Mouse (Mus musculus) lung, embryonic 14.5 days (tissue): ENCODE measurements around the gene Mrpl44. TPM values are rescaled to one million over a fixed set of nuclear protein-coding genes. Genes with fewer than 3 reads are reported as not detected.

ENCODE experiments used
- ATAC-seq: fragments of 200-750 bp; cut with Nextera tagmentation; 2 replicates; pipeline ENCODE4 v1.8.0; 2017; ENCODE audit warnings: mild to moderate bottlenecking, moderate TSS enrichment, moderate library complexity; ENCODE audit not compliant: insufficient read depth
- DNase-seq: peaks from one replicate; pipeline ENCODE4 v3.0.0-alpha.2; 2015
- H3K27ac ChIP-seq: fragments of 300-500 bp; sonication (generic); 2 replicates; pipeline ENCODE4 v1.5.1; 2014; ENCODE audit warnings: low read depth, mild to moderate bottlenecking, moderate library complexity
- H3K27me3 ChIP-seq: fragments of 300-500 bp; sonication (generic); 2 replicates; pipeline ENCODE4 v1.6.1; 2014; ENCODE audit warnings: low read length, control low read depth; ENCODE audit not compliant: insufficient read depth
- H3K36me3 ChIP-seq: fragments of 300-500 bp; sonication (generic); 2 replicates; pipeline ENCODE4 v1.6.1; 2014; ENCODE audit warnings: control low read depth; ENCODE audit not compliant: insufficient read depth
- H3K4me1 ChIP-seq: fragments of 300-500 bp; sonication (generic); 2 replicates; pipeline ENCODE4 v1.6.1; 2014; ENCODE audit warnings: antibody characterized with exemption, control low read depth; ENCODE audit not compliant: insufficient read depth
- H3K4me2 ChIP-seq: fragments of 300-500 bp; sonication (generic); 2 replicates; pipeline ENCODE4 v1.6.1; 2014; ENCODE audit warnings: mild to moderate bottlenecking
- H3K4me3 ChIP-seq: fragments of 300-500 bp; sonication (generic); 2 replicates; pipeline ENCODE4 v1.5.1; 2014; ENCODE audit warnings: low read depth, low read length
- H3K9ac ChIP-seq: fragments of 300-500 bp; sonication (generic); 2 replicates; pipeline ENCODE4 v1.6.1; 2014
- H3K9me3 ChIP-seq: fragments of 300-500 bp; sonication (generic); 2 replicates; pipeline ENCODE4 v1.6.1; 2016; ENCODE audit warnings: low read depth, low read length, control low read depth
- CTCF ChIP-seq: IDR thresholded peaks from 2 replicates; pipeline ENCODE4 v1.5.1; 2016; ENCODE audit warnings: antibody characterized with exemption, low read depth
- WGBS: fragments of 180-500 bp; shearing (Covaris S2); extraction: QIAGEN DNeasy Blood & Tissue Kit; methylation state at CpG from one replicate; pipeline ENCODE4 v1.1.7; 2014; 5-methylcytosine and 5-hydroxymethylcytosine counted together
- polyA plus RNA-seq: library from polyadenylated mRNA; unstranded; fragments of >200 nt; fragmentation: Nextera tagmentation; extraction: Ambion mirVana; gene quantifications from 2 replicates; pipeline ENCODE4 v1.2.1, GENCODE M21; 2014

Mrpl44 gene
- polyA plus RNA-seq, 1 experiment from 2014 or later = 52.8 TPM

GRCm38 (mm10) chr1:79815446-79815845, 39.6 kb downstream of the Mrpl44 start:
- ATAC-seq (no peak), DNase-seq (no peak)
- H3K4me3 ChIP-seq = no peak overlapping the region
- H3K9me3 ChIP-seq = no peaks in the 10 kb centered on the region
- no peaks in the 10 kb centered on the region for H3K27me3 ChIP-seq
- TF ChIP-seq CTCF = no peak
- peaks cover 22% of the 10 kb centered on the region for H3K36me3 ChIP-seq
- 88% methylated on average over 3 of the region's 3 CpGs for WGBS
- no peak overlapping the region for H3K4me2 ChIP-seq
- H3K9ac ChIP-seq = no peak overlapping the region
- no peak overlapping the region for H3K27ac ChIP-seq
- no peaks in the 10 kb centered on the region for H3K4me1 ChIP-seq

GRCm38 (mm10) chr1:79819296-79819879, 43.6 kb downstream of the Mrpl44 start:
- H3K4me1 ChIP-seq = 0 out of 2 replicates have a peak, but pooled peaks cover 16% of the 10 kb centered on the region
- no peak for TF ChIP-seq CTCF
- H3K27me3 ChIP-seq = no peaks in the 10 kb centered on the region
- H3K36me3 ChIP-seq = peaks cover 24% of the 10 kb centered on the region
- no peak overlapping the region for H3K27ac ChIP-seq
- no peak overlapping the region for H3K4me3 ChIP-seq
- no peak overlapping the region for H3K9ac ChIP-seq
- DNase-seq (no peak), ATAC-seq (no peak)
- H3K4me2 ChIP-seq = no peak overlapping the region
- WGBS = 87% methylated on average over 11 of the region's 11 CpGs
- no peaks in the 10 kb centered on the region for H3K9me3 ChIP-seq

- no peak for ATAC-seq
- H3K36me3 ChIP-seq = peaks cover 16% of the 10 kb centered on the region; the same call in 1 of the 2 replicates
- no peaks in the 10 kb centered on the region for H3K27me3 ChIP-seq
- H3K27ac ChIP-seq = peak overlapping the region; percentile 30; the same call in 1 of the 2 replicates
- no peak overlapping the region for H3K4me2 ChIP-seq
- no peaks in the 10 kb centered on the region for H3K9me3 ChIP-seq
- WGBS = 53% methylated on average over 13 of the region's 13 CpGs
- 0 out of 2 replicates have a peak, but pooled peaks cover 18% of the 10 kb centered on the region for H3K4me1 ChIP-seq
- TF ChIP-seq CTCF = no peak
- H3K4me3 ChIP-seq = no peak overlapping the region
- peak; percentile 66 for DNase-seq
- H3K9ac ChIP-seq = no peak overlapping the region
Observed at GRCm38 (mm10) chr1:79822806-79823525, 47.1 kb downstream of the Mrpl44 start.

GRCm38 (mm10) chr1:79823951-79824633, 48.3 kb downstream of the Mrpl44 start:
- H3K9me3 ChIP-seq = no peaks in the 10 kb centered on the region
- no peak overlapping the region for H3K4me3 ChIP-seq
- no peak for TF ChIP-seq CTCF
- H3K4me2 ChIP-seq = peak overlapping the region; percentile 42
- H3K27ac ChIP-seq = peak overlapping the region; percentile 58; the same call in 1 of the 2 replicates
- DNase-seq (peak; percentile 45), ATAC-seq (no peak)
- WGBS = 42% methylated on average over 14 of the region's 14 CpGs
- peaks cover 15% of the 10 kb centered on the region; the same call in 1 of the 2 replicates for H3K36me3 ChIP-seq
- 0 out of 2 replicates have a peak, but pooled peaks cover 18% of the 10 kb centered on the region for H3K4me1 ChIP-seq
- H3K9ac ChIP-seq = no peak overlapping the region; the same call in 1 of the 2 replicates
- no peaks in the 10 kb centered on the region for H3K27me3 ChIP-seq

Other genes with a start within 250 kb of the Mrpl44 start
- gene Ap1s3, start 104.0 kb upstream of the Mrpl44 start, polyA plus RNA-seq = 0.51 and 0.84 TPM in 2 replicates
- gene Wdfy1, start 125 bp downstream of the Mrpl44 start, polyA plus RNA-seq = 39.9 and 40.2 TPM in 2 replicates
- gene Serpine2, start 85.2 kb downstream of the Mrpl44 start, polyA plus RNA-seq = 341 and 345 TPM in 2 replicates